9 mouse cellular contexts compared by ENCODE assay signal in genomic region chr11:77876760-77877148, GRCm38 (mm10). TPM values are rescaled to one million over a fixed set of nuclear protein-coding genes. Genes with fewer than 3 reads are reported as not detected.
DNase-seq lines count a peak whose midpoint lies in the region; ATAC-seq and TF ChIP-seq lines count a peak whose summit lies in the region.
"Had no signal": no experiment of that assay in that cellular context is flagged by ENCODE, and none has a peak within 500 bp of the region (broad histone marks: within the 10 kb centered on the region; RNA-seq: fewer than 3 reads in every experiment).

No protein-coding gene starts in this region.

- DNase-seq in forebrain, embryonic 10.5 days (ENCODE audit: extremely low spot score, low spot score), result no peak
- no peak for DNase-seq in forebrain, embryonic 11.5 days (ENCODE audit: low spot score)
- no peak for DNase-seq in lung, embryonic 14.5 days
- no peak for DNase-seq in lung, postnatal 0 days (ENCODE audit: low spot score)
- DNase-seq in midbrain, embryonic 14.5 days, result no peak
- no peak for DNase-seq in layer of hippocampus, adult 9-10 months (ENCODE audit: low spot score)
- DNase-seq in adrenal gland, adult (ENCODE audit: inconsistent age in 2 of 2, low spot score in 1 of 2), result no peak

- no peak for TF ChIP-seq CTCF in lung, embryonic 14.5 days (IDR thresholded peaks at IDR 0.05; ENCODE audit: low read depth)
- no peak for TF ChIP-seq CTCF in lung, postnatal 0 days (IDR thresholded peaks at IDR 0.05)

- H3K9ac ChIP-seq in forebrain, embryonic 11.5 days (ENCODE audit: low read length), result no peak overlapping the region
- H3K9ac ChIP-seq in lung, embryonic 14.5 days, result no peak overlapping the region
- H3K9ac ChIP-seq in lung, postnatal 0 days (replicated peaks; ENCODE audit: low read depth), result no peak overlapping the region
- H3K9ac ChIP-seq in forebrain, embryonic 15.5 days (replicated peaks), result peak overlapping the region; percentile 26; the same call in 1 of the 2 replicates
- H3K9ac ChIP-seq in midbrain, embryonic 14.5 days (replicated peaks; ENCODE audit: low read length), result peak overlapping the region; percentile 24; the same call in 1 of the 2 replicates

- WGBS in forebrain, embryonic 10.5 days, result 54% methylated on average over 11 of the region's 11 CpGs
- WGBS in forebrain, embryonic 11.5 days, result 48% methylated on average over 11 of the region's 11 CpGs
- WGBS in lung, embryonic 14.5 days, result 42% methylated on average over 11 of the region's 11 CpGs
- 51% methylated on average over 11 of the region's 11 CpGs for WGBS in lung, postnatal 0 days
- 42% methylated on average over 11 of the region's 11 CpGs for WGBS in forebrain, embryonic 15.5 days
- 41% methylated on average over 11 of the region's 11 CpGs for WGBS in midbrain, embryonic 14.5 days

- H3K4me3 ChIP-seq in forebrain, embryonic 10.5 days, result no peak overlapping the region; the same call in 1 of the 2 replicates
- no peak overlapping the region for H3K4me3 ChIP-seq in forebrain, embryonic 11.5 days (ENCODE audit: low read depth, low read length)
- no peak overlapping the region for H3K4me3 ChIP-seq in lung, embryonic 14.5 days (ENCODE audit: low read depth, low read length)
- H3K4me3 ChIP-seq in lung, postnatal 0 days (ENCODE audit: low read depth, low read length), result no peak overlapping the region
- H3K4me3 ChIP-seq in forebrain, embryonic 15.5 days, result no peak overlapping the region
- H3K4me3 ChIP-seq in midbrain, embryonic 14.5 days (replicated peaks; ENCODE audit: low read depth, low read length), result no peak overlapping the region

- no peak overlapping the region for H3K4me2 ChIP-seq in forebrain, embryonic 11.5 days (ENCODE audit: low read depth, low read length, severe bottlenecking)
- no peak overlapping the region for H3K4me2 ChIP-seq in lung, embryonic 14.5 days
- no peak overlapping the region for H3K4me2 ChIP-seq in lung, postnatal 0 days (replicated peaks; ENCODE audit: low read depth, low read length)
- no peak overlapping the region for H3K4me2 ChIP-seq in forebrain, embryonic 15.5 days (replicated peaks)
- no peak overlapping the region for H3K4me2 ChIP-seq in midbrain, embryonic 14.5 days (ENCODE audit: low read length)

- H3K9me3 ChIP-seq in forebrain, embryonic 10.5 days, result no peaks in the 10 kb centered on the region; the same call in 1 of the 2 replicates
- no peaks in the 10 kb centered on the region for H3K9me3 ChIP-seq in forebrain, embryonic 11.5 days (ENCODE audit: control insufficient read depth, low read length)
- no peaks in the 10 kb centered on the region for H3K9me3 ChIP-seq in lung, embryonic 14.5 days (ENCODE audit: low read depth, low read length)
- no peaks in the 10 kb centered on the region for H3K9me3 ChIP-seq in lung, postnatal 0 days (ENCODE audit: low read length)
- no peaks in the 10 kb centered on the region for H3K9me3 ChIP-seq in forebrain, embryonic 15.5 days
- H3K9me3 ChIP-seq in midbrain, embryonic 14.5 days (ENCODE audit: control insufficient read depth, low read length), result no peaks in the 10 kb centered on the region

- H3K27ac ChIP-seq in forebrain, embryonic 10.5 days, result peak overlapping the region; percentile 74
- H3K27ac ChIP-seq in forebrain, embryonic 11.5 days (ENCODE audit: low read depth, low read length), result no peak overlapping the region
- 0 out of 2 replicates have a peak overlapping the region, but pooled peaks have one; percentile 22 for H3K27ac ChIP-seq in lung, embryonic 14.5 days (ENCODE audit: low read depth)
- no peak overlapping the region for H3K27ac ChIP-seq in lung, postnatal 0 days (ENCODE audit: low read length)
- H3K27ac ChIP-seq in forebrain, embryonic 15.5 days (replicated peaks), result peak overlapping the region; percentile 77
- H3K27ac ChIP-seq in midbrain, embryonic 14.5 days (replicated peaks; ENCODE audit: low read depth, low read length), result peak overlapping the region; percentile 77

- ATAC-seq in forebrain, embryonic 11.5 days (replicated peaks; ENCODE audit: low FRiP score), result no peak
- peak; percentile 24 for ATAC-seq in lung, embryonic 14.5 days (ENCODE audit: insufficient read depth)
- ATAC-seq in lung, postnatal 0 days, result no peak
- no peak for ATAC-seq in forebrain, embryonic 15.5 days (replicated peaks)
- ATAC-seq in midbrain, embryonic 14.5 days (ENCODE audit: low FRiP score, low TSS enrichment), result no peak

- no peaks in the 10 kb centered on the region for H3K36me3 ChIP-seq in forebrain, embryonic 10.5 days (replicated peaks)
- H3K36me3 ChIP-seq in forebrain, embryonic 11.5 days (ENCODE audit: control insufficient read depth, insufficient read depth, low read length), result no peaks in the 10 kb centered on the region
- no peaks in the 10 kb centered on the region for H3K36me3 ChIP-seq in lung, embryonic 14.5 days (ENCODE audit: insufficient read depth)
- H3K36me3 ChIP-seq in lung, postnatal 0 days (ENCODE audit: insufficient read depth, low read length), result no peaks in the 10 kb centered on the region
- H3K36me3 ChIP-seq in forebrain, embryonic 15.5 days, result no peaks in the 10 kb centered on the region
- no peaks in the 10 kb centered on the region for H3K36me3 ChIP-seq in midbrain, embryonic 14.5 days (ENCODE audit: control insufficient read depth, insufficient read depth, low read length)

- H3K4me1 ChIP-seq in forebrain, embryonic 10.5 days, result peaks cover 59% of the 10 kb centered on the region
- H3K4me1 ChIP-seq in forebrain, embryonic 11.5 days (replicated peaks; ENCODE audit: control insufficient read depth, insufficient read depth, low read length), result peaks cover 12% of the 10 kb centered on the region
- peaks cover 12% of the 10 kb centered on the region for H3K4me1 ChIP-seq in lung, embryonic 14.5 days (ENCODE audit: insufficient read depth)
- no peaks in the 10 kb centered on the region for H3K4me1 ChIP-seq in lung, postnatal 0 days (ENCODE audit: insufficient read depth, low read depth, low read length)
- peaks cover 62% of the 10 kb centered on the region for H3K4me1 ChIP-seq in forebrain, embryonic 15.5 days
- H3K4me1 ChIP-seq in midbrain, embryonic 14.5 days (ENCODE audit: control insufficient read depth, insufficient read depth, low read length), result peaks cover 49% of the 10 kb centered on the region

- TF ChIP-seq EP300 in lung, postnatal 0 days (IDR thresholded peaks at IDR 0.05), result no peak

- peaks cover 81% of the 10 kb centered on the region for H3K27me3 ChIP-seq in forebrain, embryonic 10.5 days (ENCODE audit: poor library complexity, severe bottlenecking)
- no peaks in the 10 kb centered on the region; the same call in 1 of the 2 replicates for H3K27me3 ChIP-seq in forebrain, embryonic 11.5 days (ENCODE audit: control insufficient read depth, insufficient read depth, low read length)
- no peaks in the 10 kb centered on the region for H3K27me3 ChIP-seq in lung, embryonic 14.5 days (ENCODE audit: insufficient read depth, low read length)
- no peaks in the 10 kb centered on the region for H3K27me3 ChIP-seq in lung, postnatal 0 days (replicated peaks; ENCODE audit: insufficient read depth, low read length)
- H3K27me3 ChIP-seq in forebrain, embryonic 15.5 days, result no peaks in the 10 kb centered on the region
- no peaks in the 10 kb centered on the region; the same call in 1 of the 2 replicates for H3K27me3 ChIP-seq in midbrain, embryonic 14.5 days (ENCODE audit: control insufficient read depth, insufficient read depth, low read length)

RNA-seq across cellular contexts. Expression of gene Pipox, which starts 17.1 kb away (rescaled TPM):
- 10.0 and 10.1 TPM in 2 replicates for polyA plus RNA-seq in forebrain, embryonic 10.5 days (2016; fragmentation: Nextera tagmentation; extraction: Ambion mirVana)
- 13.6 and 16.0 TPM in 2 replicates for polyA plus RNA-seq in forebrain, embryonic 11.5 days (2014; fragmentation: Nextera tagmentation; extraction: Ambion mirVana)
- polyA plus RNA-seq in lung, embryonic 14.5 days (2014; fragmentation: Nextera tagmentation; extraction: Ambion mirVana), result 0.88 and 1.6 TPM in 2 replicates
- 0.23 and 0.40 TPM in 2 replicates for polyA plus RNA-seq in lung, postnatal 0 days (2015; fragmentation: Nextera tagmentation; extraction: Ambion mirVana)
- polyA plus RNA-seq in forebrain, embryonic 15.5 days (2015; fragmentation: Nextera tagmentation; extraction: Ambion mirVana), result 10.2 and 11.2 TPM in 2 replicates
- polyA plus RNA-seq in midbrain, embryonic 14.5 days (2014; fragmentation: Nextera tagmentation; extraction: Ambion mirVana), result 4.0 and 4.2 TPM in 2 replicates

RNA-seq across cellular contexts. Expression of gene Sez6, which starts 53.8 kb away (rescaled TPM):
- 2.8 and 4.3 TPM in 2 replicates for polyA plus RNA-seq in forebrain, embryonic 10.5 days (2016; fragmentation: Nextera tagmentation; extraction: Ambion mirVana)
- polyA plus RNA-seq in forebrain, embryonic 11.5 days (2014; fragmentation: Nextera tagmentation; extraction: Ambion mirVana), result 14.3 and 16.7 TPM in 2 replicates
- polyA plus RNA-seq in lung, embryonic 14.5 days (2014; fragmentation: Nextera tagmentation; extraction: Ambion mirVana), result 0.05 and 0.22 TPM in 2 replicates
- 0.04 and 0.06 TPM in 2 replicates for polyA plus RNA-seq in lung, postnatal 0 days (2015; fragmentation: Nextera tagmentation; extraction: Ambion mirVana)
- polyA plus RNA-seq in forebrain, embryonic 15.5 days (2015; fragmentation: Nextera tagmentation; extraction: Ambion mirVana), result 243 and 249 TPM in 2 replicates
- polyA plus RNA-seq in midbrain, embryonic 14.5 days (2014; fragmentation: Nextera tagmentation; extraction: Ambion mirVana), result 121 and 124 TPM in 2 replicates
- polyA plus RNA-seq: liver, adult 2 months had no signal

Comparison
In these comparisons a context has a peak if more than half of its experiments do, and no peak if none do; other contexts are left out.
1. H3K27ac ChIP-seq: peak in forebrain, embryonic 10.5 days (single experiment), lung, embryonic 14.5 days (single experiment), forebrain, embryonic 15.5 days (single experiment) and midbrain, embryonic 14.5 days (single experiment); none in forebrain, embryonic 11.5 days (single experiment) and lung, postnatal 0 days (single experiment).
2. H3K9ac ChIP-seq: peak in forebrain, embryonic 15.5 days (single experiment) and midbrain, embryonic 14.5 days (single experiment); none in forebrain, embryonic 11.5 days (single experiment), lung, embryonic 14.5 days (single experiment) and lung, postnatal 0 days (single experiment).